Mouse (Mus musculus): ENCODE measurements around the gene Agbl4. TPM values are rescaled to one million over a fixed set of nuclear protein-coding genes. Genes with fewer than 3 reads are reported as not detected.

The Agbl4 gene
- polyA plus RNA-seq, 2 experiments, result 0.17 to 0.21 TPM

DNA sequence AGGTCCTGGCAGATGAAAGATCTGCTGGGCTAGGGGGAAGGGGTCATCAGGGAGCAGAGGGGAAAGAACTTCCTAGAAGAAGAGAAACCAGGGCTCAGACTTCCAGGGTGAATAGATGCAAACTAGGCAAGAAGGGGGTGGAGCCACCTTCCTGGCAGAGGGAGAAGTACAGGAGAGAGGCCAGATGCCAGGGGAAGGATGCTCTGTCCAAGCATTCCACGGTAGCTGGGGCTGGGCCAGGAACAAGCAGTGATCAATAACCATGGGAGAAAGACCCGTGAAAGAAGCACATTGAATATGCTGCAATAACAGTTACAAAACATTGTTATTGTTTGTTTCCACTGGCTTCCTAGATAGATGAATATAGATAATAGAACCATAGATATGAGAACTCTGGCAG lies 1224.4 kb downstream of the Agbl4 start:
- Histone ChIP-seq H3K4me1 (ENCODE audit: control insufficient read depth, insufficient read depth, low read length) (no peaks in the 10 kb centered on the region), H3K9me3 (ENCODE audit: control insufficient read depth, low read length) (no peaks in the 10 kb centered on the region), H3K9ac (ENCODE audit: low read depth, low read length, severe bottlenecking) (no peak overlapping the region), H3K27me3 (ENCODE audit: control insufficient read depth, insufficient read depth, low read length) (no peaks in the 10 kb centered on the region), H3K4me2 (replicated peaks; ENCODE audit: low read depth, low read length, severe bottlenecking) (no peak overlapping the region), H3K4me3 (replicated peaks; ENCODE audit: low read length) (no peak overlapping the region), H3K27ac (replicated peaks; ENCODE audit: low read depth, low read length) (no peak overlapping the region), H3K36me3 (ENCODE audit: control insufficient read depth, insufficient read depth, low read length) (no peaks in the 10 kb centered on the region)
- ATAC-seq (ENCODE audit: low FRiP score, low read depth) (no peak), DNase-seq (ENCODE audit: low spot score) (no peak)
- WGBS, result 27% methylated on average over 2 of the region's 2 CpGs
- no peak for TF ChIP-seq POLR2A (IDR thresholded peaks at IDR 0.05; ENCODE audit: borderline replicate concordance, extremely low read depth, insufficient read depth, insufficient read length)

DNA sequence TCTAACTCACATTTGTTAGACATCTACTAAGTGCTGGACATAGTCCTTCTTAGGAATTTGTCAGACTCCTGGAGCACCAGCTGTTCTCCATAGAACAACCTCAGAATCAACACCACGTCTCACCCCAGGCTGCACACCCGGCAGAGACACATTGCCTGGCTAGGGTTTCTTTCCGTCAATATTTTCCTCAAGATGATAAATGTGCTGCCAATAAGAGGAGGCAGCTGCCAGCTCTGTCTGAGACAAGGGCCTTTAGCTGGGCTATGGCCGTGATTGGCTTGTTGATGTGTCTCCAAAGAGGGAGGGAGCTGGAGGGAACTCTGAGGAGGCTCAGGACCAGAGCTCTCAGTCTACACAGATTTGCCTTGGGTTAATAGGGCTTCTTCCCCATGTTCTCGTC lies 1227.5 kb downstream of the Agbl4 start:
- no peak for ATAC-seq (ENCODE audit: low FRiP score, low read depth)
- H3K27ac ChIP-seq (replicated peaks; ENCODE audit: low read depth, low read length), result no peak overlapping the region

DNA sequence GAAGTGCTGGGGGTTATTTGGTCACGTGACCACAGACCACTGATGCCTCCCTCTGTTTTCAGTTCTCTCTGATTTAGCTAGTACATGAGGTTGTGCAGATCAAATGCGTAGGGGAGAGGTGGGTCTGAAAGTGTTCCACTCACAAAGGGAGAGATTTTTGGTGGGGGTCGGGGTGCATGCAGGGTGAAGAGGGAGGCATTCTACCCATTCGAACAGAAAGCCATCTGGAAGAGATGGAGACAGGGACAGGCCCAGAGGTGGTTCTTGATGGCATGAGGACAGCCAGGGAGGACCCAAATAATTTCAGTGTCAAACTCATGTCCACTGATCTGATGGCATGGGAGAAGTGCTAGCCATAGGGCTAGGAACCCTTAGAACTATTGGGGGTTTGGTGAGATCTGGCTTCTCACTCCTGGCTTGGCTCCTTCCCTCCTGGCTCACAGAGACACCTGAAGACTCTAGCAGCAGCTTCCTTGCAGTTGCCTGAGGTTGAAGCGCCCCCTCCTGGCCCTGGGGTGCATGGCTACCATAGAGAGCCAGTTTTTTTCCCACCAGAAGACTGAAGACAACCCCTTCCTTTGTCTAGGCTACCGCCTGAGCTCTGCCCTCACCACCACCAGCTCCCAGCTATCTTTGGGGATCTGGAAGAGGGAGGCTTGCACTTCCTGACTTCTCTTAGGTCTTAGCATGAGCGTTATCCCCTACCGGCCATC lies 1228.8 kb downstream of the Agbl4 start:
- Histone ChIP-seq H3K36me3 (ENCODE audit: control insufficient read depth, insufficient read depth, low read length) (no peaks in the 10 kb centered on the region), H3K9ac (ENCODE audit: low read depth, low read length, severe bottlenecking) (no peak overlapping the region), H3K4me3 (replicated peaks; ENCODE audit: low read length) (no peak overlapping the region), H3K27me3 (ENCODE audit: control insufficient read depth, insufficient read depth, low read length) (no peaks in the 10 kb centered on the region), H3K4me1 (ENCODE audit: control insufficient read depth, insufficient read depth, low read length) (no peaks in the 10 kb centered on the region), H3K27ac (replicated peaks; ENCODE audit: low read depth, low read length) (no peak overlapping the region), H3K9me3 (ENCODE audit: control insufficient read depth, low read length) (no peaks in the 10 kb centered on the region), H3K4me2 (replicated peaks; ENCODE audit: low read depth, low read length, severe bottlenecking) (no peak overlapping the region)
- TF ChIP-seq POLR2A (IDR thresholded peaks at IDR 0.05; ENCODE audit: borderline replicate concordance, extremely low read depth, insufficient read depth, insufficient read length), result no peak
- peak; percentile 48 for DNase-seq (ENCODE audit: low spot score)
- peak; percentile 73 for ATAC-seq (ENCODE audit: low FRiP score, low read depth)
- 38% methylated on average over 8 of the region's 8 CpGs for WGBS

More for the DNA sequence above, 1227.5 kb downstream of the Agbl4 start:
- no peaks in the 10 kb centered on the region for H3K27me3 ChIP-seq (ENCODE audit: control insufficient read depth, insufficient read depth, low read length)
- H3K4me3 ChIP-seq (replicated peaks; ENCODE audit: low read length), result no peak overlapping the region
- H3K4me1 ChIP-seq (ENCODE audit: control insufficient read depth, insufficient read depth, low read length), result no peaks in the 10 kb centered on the region
- no peak overlapping the region for H3K4me2 ChIP-seq (replicated peaks; ENCODE audit: low read depth, low read length, severe bottlenecking)
- H3K9me3 ChIP-seq (ENCODE audit: control insufficient read depth, low read length), result no peaks in the 10 kb centered on the region
- no peak overlapping the region for H3K9ac ChIP-seq (ENCODE audit: low read depth, low read length, severe bottlenecking)
- 49% methylated on average over 5 of the region's 5 CpGs for WGBS
- no peak for TF ChIP-seq POLR2A (IDR thresholded peaks at IDR 0.05; ENCODE audit: borderline replicate concordance, extremely low read depth, insufficient read depth, insufficient read length)
- DNase-seq (ENCODE audit: low spot score), result no peak
- H3K36me3 ChIP-seq (ENCODE audit: control insufficient read depth, insufficient read depth, low read length), result no peaks in the 10 kb centered on the region

DNA sequence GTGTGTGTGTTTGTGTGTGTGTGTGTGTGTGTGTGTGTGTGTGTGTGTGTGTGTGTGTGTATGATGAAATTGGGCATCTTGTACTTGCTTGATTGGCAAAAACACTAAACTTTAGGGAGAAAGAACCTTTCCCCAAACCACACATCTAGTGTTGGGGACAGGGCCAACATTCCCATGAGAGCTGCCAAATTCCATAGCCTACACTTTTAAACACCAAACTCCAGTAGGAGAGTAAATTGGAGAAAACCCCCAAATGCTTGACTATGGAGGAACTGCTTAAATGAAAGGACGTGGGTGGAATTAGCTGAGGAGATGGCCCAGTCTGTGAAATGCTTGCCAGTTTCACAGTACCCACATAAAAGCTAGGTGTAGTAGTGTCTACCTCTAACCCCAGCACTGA lies 1235.2 kb downstream of the Agbl4 start:
- Histone ChIP-seq H3K4me3 (replicated peaks; ENCODE audit: low read length) (no peak overlapping the region), H3K27ac (replicated peaks; ENCODE audit: low read depth, low read length) (no peak overlapping the region), H3K4me1 (ENCODE audit: control insufficient read depth, insufficient read depth, low read length) (no peaks in the 10 kb centered on the region), H3K9me3 (ENCODE audit: control insufficient read depth, low read length) (no peaks in the 10 kb centered on the region), H3K9ac (ENCODE audit: low read depth, low read length, severe bottlenecking) (no peak overlapping the region), H3K36me3 (ENCODE audit: control insufficient read depth, insufficient read depth, low read length) (no peaks in the 10 kb centered on the region), H3K4me2 (replicated peaks; ENCODE audit: low read depth, low read length, severe bottlenecking) (no peak overlapping the region), H3K27me3 (ENCODE audit: control insufficient read depth, insufficient read depth, low read length) (no peaks in the 10 kb centered on the region)
- DNase-seq (ENCODE audit: low spot score), result no peak
- no peak for ATAC-seq (ENCODE audit: low FRiP score, low read depth)
- 85% methylated on average over 1 of the region's 1 CpGs for WGBS
- TF ChIP-seq POLR2A (IDR thresholded peaks at IDR 0.05; ENCODE audit: borderline replicate concordance, extremely low read depth, insufficient read depth, insufficient read length), result no peak

DNA sequence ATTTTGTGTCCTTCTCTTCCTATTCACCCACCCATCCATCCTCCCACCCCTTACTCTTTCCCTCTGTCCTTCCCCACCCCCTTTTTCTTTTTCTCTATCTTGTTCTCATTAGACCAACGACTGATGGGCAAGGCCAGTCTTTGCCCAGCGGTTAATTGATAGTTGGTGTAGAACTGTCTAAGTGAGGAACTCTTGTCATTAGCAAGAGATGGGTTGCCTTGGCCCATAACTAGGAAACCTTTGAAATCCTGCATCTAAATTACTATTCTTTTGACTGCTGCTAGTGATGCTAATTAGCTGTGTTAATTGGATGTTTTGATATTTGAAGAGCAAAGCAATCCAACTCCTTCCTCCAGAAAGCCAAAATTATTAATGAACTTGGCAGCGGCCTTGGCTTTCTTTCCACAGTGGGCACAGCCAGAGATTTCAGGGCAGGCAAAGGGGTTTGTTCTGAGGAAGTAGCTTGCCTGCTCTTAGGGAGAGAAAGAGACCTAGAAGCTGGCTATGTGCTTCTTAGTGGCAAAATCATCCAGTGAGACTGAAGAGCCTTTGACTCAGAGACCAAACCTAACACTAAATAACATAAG lies 1238.2 kb downstream of the Agbl4 start:
- TF ChIP-seq POLR2A (IDR thresholded peaks at IDR 0.05; ENCODE audit: borderline replicate concordance, extremely low read depth, insufficient read depth, insufficient read length), result no peak
- H3K4me1 ChIP-seq (ENCODE audit: control insufficient read depth, insufficient read depth, low read length), result no peaks in the 10 kb centered on the region
- H3K9me3 ChIP-seq (ENCODE audit: control insufficient read depth, low read length), result no peaks in the 10 kb centered on the region
- no peak for ATAC-seq (ENCODE audit: low FRiP score, low read depth)
- no peaks in the 10 kb centered on the region for H3K36me3 ChIP-seq (ENCODE audit: control insufficient read depth, insufficient read depth, low read length)
- no peak overlapping the region for H3K4me3 ChIP-seq (replicated peaks; ENCODE audit: low read length)
- 78% methylated on average over 3 of the region's 3 CpGs for WGBS
- no peaks in the 10 kb centered on the region for H3K27me3 ChIP-seq (ENCODE audit: control insufficient read depth, insufficient read depth, low read length)
- H3K9ac ChIP-seq (ENCODE audit: low read depth, low read length, severe bottlenecking), result no peak overlapping the region
- no peak for DNase-seq (ENCODE audit: low spot score)
- no peak overlapping the region for H3K27ac ChIP-seq (replicated peaks; ENCODE audit: low read depth, low read length)
- H3K4me2 ChIP-seq (replicated peaks; ENCODE audit: low read depth, low read length, severe bottlenecking), result no peak overlapping the region
